Mouse (Mus musculus): ENCODE measurements at regions not wholly inside any gene's neighbourhood (a gene's known extent, or its start where the extent isn't known, plus 50 kb on each side); places are given as distances from the start of the nearest gene placed in this dataset.

DNA sequence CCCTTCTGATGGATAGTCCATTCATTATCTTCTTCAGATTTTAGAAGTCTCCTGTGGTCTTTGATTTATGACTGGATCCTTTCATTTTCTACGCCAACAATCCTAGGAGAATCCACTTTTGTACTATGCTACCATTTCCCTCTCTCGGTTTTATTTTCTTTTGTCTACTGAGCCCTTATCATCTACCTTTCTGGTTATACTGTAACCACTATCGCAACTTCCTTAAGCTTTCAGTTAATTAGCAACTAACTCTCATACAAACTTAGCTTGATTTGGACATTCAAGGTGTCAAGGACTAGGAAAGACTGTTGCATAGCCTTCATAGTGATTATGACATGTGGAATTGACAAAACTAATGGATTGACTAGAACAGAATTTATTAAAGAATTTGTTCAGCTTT is 467.0 kb upstream of the Robo2 start:
- TF ChIP-seq POLR2A (IDR thresholded peaks at IDR 0.05; ENCODE audit: low read depth, low read length) = no peak
- TF ChIP-seq CTCF (conservative IDR thresholded peaks at IDR 0.05; ENCODE audit: insufficient read depth, insufficient read length, low read depth, low read length) = no peak
